Mouse (Mus musculus): ENCODE data around the gene Kptn. TPM values are rescaled to one million over a fixed set of nuclear protein-coding genes. Genes with fewer than 3 reads are reported as not detected.

Kptn gene
- polyA plus RNA-seq, 1 experiment from 2014 or later, result 29.4 TPM

GRCm38 (mm10) chr7:16162036-16162435 is 42.3 kb downstream of the Kptn start:
- H3K27ac ChIP-seq (ENCODE audit: poor library complexity, severe bottlenecking), result no peak overlapping the region
- 62% methylated on average over 7 of the region's 7 CpGs for WGBS
- no peak overlapping the region for H3K4me3 ChIP-seq
- H3K27me3 ChIP-seq (replicated peaks), result peaks cover 28% of the 10 kb centered on the region
- no peaks in the 10 kb centered on the region for H3K36me3 ChIP-seq
- peaks cover 3% of the 10 kb centered on the region for H3K9me3 ChIP-seq (replicated peaks)
- H3K4me2 ChIP-seq, result no peak overlapping the region
- 0 out of 2 replicates have a peak, but pooled peaks cover 7% of the 10 kb centered on the region for H3K4me1 ChIP-seq (replicated peaks)
- H3K9ac ChIP-seq, result no peak overlapping the region
- ATAC-seq (ENCODE audit: insufficient number of reproducible peaks, low FRiP score), result no peak

- H3K27me3 ChIP-seq (replicated peaks), result 0 out of 2 replicates have a peak, but pooled peaks cover 6% of the 10 kb centered on the region
- H3K4me1 ChIP-seq (replicated peaks), result peaks cover 31% of the 10 kb centered on the region
- H3K4me2 ChIP-seq, result no peak overlapping the region
- no peak overlapping the region for H3K4me3 ChIP-seq
- no peak overlapping the region for H3K27ac ChIP-seq (ENCODE audit: poor library complexity, severe bottlenecking)
- H3K36me3 ChIP-seq, result no peaks in the 10 kb centered on the region
- no peak for ATAC-seq (ENCODE audit: insufficient number of reproducible peaks, low FRiP score)
- H3K9me3 ChIP-seq (replicated peaks), result peaks cover 9% of the 10 kb centered on the region
- WGBS, result 0% methylated on average over 1 of the region's 1 CpGs
- no peak overlapping the region for H3K9ac ChIP-seq
Measured at GRCm38 (mm10) chr7:16172141-16172581, 52.5 kb downstream of the Kptn start.

GRCm38 (mm10) chr7:16172586-16173140 is 53.0 kb downstream of the Kptn start:
- H3K9ac ChIP-seq, result no peak overlapping the region
- H3K4me3 ChIP-seq, result no peak overlapping the region
- peaks cover 5% of the 10 kb centered on the region for H3K9me3 ChIP-seq (replicated peaks)
- 0 out of 2 replicates have a peak, but pooled peaks cover 8% of the 10 kb centered on the region for H3K27me3 ChIP-seq (replicated peaks)
- 47% methylated on average over 1 of the region's 1 CpGs for WGBS
- ATAC-seq (ENCODE audit: insufficient number of reproducible peaks, low FRiP score), result no peak
- no peaks in the 10 kb centered on the region for H3K36me3 ChIP-seq
- H3K4me2 ChIP-seq, result no peak overlapping the region
- no peak overlapping the region for H3K27ac ChIP-seq (ENCODE audit: poor library complexity, severe bottlenecking)
- H3K4me1 ChIP-seq (replicated peaks), result peaks cover 31% of the 10 kb centered on the region

GRCm38 (mm10) chr7:16173146-16173545 is 53.5 kb downstream of the Kptn start:
- Histone ChIP-seq H3K27ac (ENCODE audit: poor library complexity, severe bottlenecking) (no peak overlapping the region), H3K27me3 (replicated peaks) (0 out of 2 replicates have a peak, but pooled peaks cover 8% of the 10 kb centered on the region), H3K36me3 (no peaks in the 10 kb centered on the region), H3K4me1 (replicated peaks) (peaks cover 31% of the 10 kb centered on the region), H3K9ac (no peak overlapping the region), H3K4me3 (no peak overlapping the region), H3K4me2 (no peak overlapping the region), H3K9me3 (replicated peaks) (peaks cover under 1% of the 10 kb centered on the region)
- no peak for ATAC-seq (ENCODE audit: insufficient number of reproducible peaks, low FRiP score)
- WGBS, result 67% methylated on average over 5 of the region's 5 CpGs

GRCm38 (mm10) chr7:16174597-16175541 is 55.2 kb downstream of the Kptn start, which contains the start of gene Meis3:
TSS of gene Meis3 (plus strand) at chr7:16175090.
- under 1% methylated on average over 38 of the region's 42 CpGs for whole genome bisulfite sequencing
- Histone ChIP-seq H3K9me3 (replicated peaks) (no peaks in the 10 kb centered on the region), H3K27me3 (replicated peaks) (0 out of 2 replicates have a peak, but pooled peaks cover 8% of the 10 kb centered on the region), H3K36me3 (peaks cover 14% of the 10 kb centered on the region), H3K9ac (peak within 1 kb of the TSS; percentile 81), H3K4me2 (peak within 1 kb of the TSS; percentile 95), H3K27ac (ENCODE audit: poor library complexity, severe bottlenecking) (no peak within 1 kb of the TSS; the same call in 1 of the 2 replicates), H3K4me1 (replicated peaks) (peaks cover 31% of the 10 kb centered on the region), H3K4me3 (peak within 1 kb of the TSS; percentile 78)
- ATAC-seq (ENCODE audit: insufficient number of reproducible peaks, low FRiP score), result peak; percentile 79

- Histone ChIP-seq H3K4me2 (peak overlapping the region; percentile 95), H3K36me3 (peaks cover 16% of the 10 kb centered on the region), H3K27me3 (replicated peaks) (0 out of 2 replicates have a peak, but pooled peaks cover 8% of the 10 kb centered on the region), H3K4me3 (peak overlapping the region; percentile 78), H3K9ac (peak overlapping the region; percentile 81), H3K9me3 (replicated peaks) (no peaks in the 10 kb centered on the region), H3K27ac (ENCODE audit: poor library complexity, severe bottlenecking) (no peak overlapping the region), H3K4me1 (replicated peaks) (peaks cover 31% of the 10 kb centered on the region)
- ATAC-seq (ENCODE audit: insufficient number of reproducible peaks, low FRiP score), result no peak; the same call in none of the 2 replicates
- 0% methylated on average over 10 of the region's 10 CpGs for WGBS
Measured at GRCm38 (mm10) chr7:16175542-16175931, 55.8 kb downstream of the Kptn start.

Other genes with a start within 250 kb of the Kptn start
- gene Crx, start 239.9 kb upstream of the Kptn start, polyA plus RNA-seq (2016; fragmentation: Nextera tagmentation; extraction: Ambion mirVana), result not detected in 2 replicates
- not detected in 2 replicates for gene Crxos, start 237.3 kb upstream of the Kptn start, polyA plus RNA-seq (2016; fragmentation: Nextera tagmentation; extraction: Ambion mirVana)
- 759 and 790 TPM in 2 replicates for gene Selenow, start 197.5 kb upstream of the Kptn start, polyA plus RNA-seq (2016; fragmentation: Nextera tagmentation; extraction: Ambion mirVana)
- 122 and 126 TPM in 2 replicates for gene Nop53, start 173.8 kb upstream of the Kptn start, polyA plus RNA-seq (2016; fragmentation: Nextera tagmentation; extraction: Ambion mirVana)
- 35.2 and 37.9 TPM in 2 replicates for gene Ehd2, start 152.3 kb upstream of the Kptn start, polyA plus RNA-seq (2016; fragmentation: Nextera tagmentation; extraction: Ambion mirVana)
- gene Bicra, start 72.0 kb upstream of the Kptn start, polyA plus RNA-seq (2016; fragmentation: Nextera tagmentation; extraction: Ambion mirVana), result 5.9 and 6.4 TPM in 2 replicates
- 0.05 TPM in 1 of 2 replicates, not detected in the other for gene Zfp541, start 58.1 kb upstream of the Kptn start, polyA plus RNA-seq (2016; fragmentation: Nextera tagmentation; extraction: Ambion mirVana)
- gene Napa, start 21.4 kb upstream of the Kptn start, polyA plus RNA-seq (2016; fragmentation: Nextera tagmentation; extraction: Ambion mirVana), result 144 and 159 TPM in 2 replicates
- 0.28 and 0.30 TPM in 2 replicates for gene Slc8a2, start 9.9 kb downstream of the Kptn start, polyA plus RNA-seq (2016; fragmentation: Nextera tagmentation; extraction: Ambion mirVana)
- gene Meis3, start 55.2 kb downstream of the Kptn start, polyA plus RNA-seq (2016; fragmentation: Nextera tagmentation; extraction: Ambion mirVana), result 18.2 and 21.5 TPM in 2 replicates
- gene Dhx34, start 102.1 kb downstream of the Kptn start, polyA plus RNA-seq (2016; fragmentation: Nextera tagmentation; extraction: Ambion mirVana), result 11.9 and 13.0 TPM in 2 replicates
- 0.85 and 1.1 TPM in 2 replicates for gene C5ar2, start 124.3 kb downstream of the Kptn start, polyA plus RNA-seq (2016; fragmentation: Nextera tagmentation; extraction: Ambion mirVana)
- 1.1 and 1.8 TPM in 2 replicates for gene C5ar1, start 139.6 kb downstream of the Kptn start, polyA plus RNA-seq (2016; fragmentation: Nextera tagmentation; extraction: Ambion mirVana)
- 11.0 and 12.1 TPM in 2 replicates for gene Inafm1, start 153.7 kb downstream of the Kptn start, polyA plus RNA-seq (2016; fragmentation: Nextera tagmentation; extraction: Ambion mirVana)
- gene Ccdc9, start 166.9 kb downstream of the Kptn start, polyA plus RNA-seq (2016; fragmentation: Nextera tagmentation; extraction: Ambion mirVana), result 24.3 and 31.2 TPM in 2 replicates
- gene Bbc3, start 188.5 kb downstream of the Kptn start, polyA plus RNA-seq (2016; fragmentation: Nextera tagmentation; extraction: Ambion mirVana), result 9.8 and 10.4 TPM in 2 replicates